Mouse (Mus musculus): ENCODE measurements around the gene Aldh1b1.

Aldh1b1 gene

GRCm38 (mm10) chr4:45798964-45799363, at the start of gene Aldh1b1:
Aldh1b1 (plus strand) TSS chr4:45799022.
- peak; percentile 36 for DNase-seq (ENCODE audit: low spot score)

- no peak for DNase-seq (ENCODE audit: low spot score)
These were observed 49.4 kb upstream of the Aldh1b1 start for GRCm38 (mm10) chr4:45749449-45749848.

- no peak for DNase-seq (ENCODE audit: low spot score)
These were observed 48.3 kb upstream of the Aldh1b1 start for GRCm38 (mm10) chr4:45750477-45750876.

GRCm38 (mm10) chr4:45753211-45753809, 45.5 kb upstream of the Aldh1b1 start:
- no peak for DNase-seq (ENCODE audit: low spot score)

GRCm38 (mm10) chr4:45754171-45754570, 44.7 kb upstream of the Aldh1b1 start:
- no peak for DNase-seq (ENCODE audit: low spot score)

- DNase-seq (ENCODE audit: low spot score): no peak
These were observed 43.7 kb upstream of the Aldh1b1 start for GRCm38 (mm10) chr4:45755097-45755496.

GRCm38 (mm10) chr4:45755881-45756280, 42.9 kb upstream of the Aldh1b1 start:
- DNase-seq (ENCODE audit: low spot score): no peak

GRCm38 (mm10) chr4:45757941-45758340, 40.9 kb upstream of the Aldh1b1 start:
- no peak for DNase-seq (ENCODE audit: low spot score)

- DNase-seq (ENCODE audit: low spot score): no peak
These were observed 39.4 kb upstream of the Aldh1b1 start for GRCm38 (mm10) chr4:45759411-45759810.

GRCm38 (mm10) chr4:45762600-45762999, 36.2 kb upstream of the Aldh1b1 start:
- DNase-seq (ENCODE audit: low spot score): no peak

GRCm38 (mm10) chr4:45763288-45764140, 35.3 kb upstream of the Aldh1b1 start:
- no peak for DNase-seq (ENCODE audit: low spot score)

GRCm38 (mm10) chr4:45764141-45764494, 34.7 kb upstream of the Aldh1b1 start:
- no peak for DNase-seq (ENCODE audit: low spot score)

GRCm38 (mm10) chr4:45765121-45765564, 33.7 kb upstream of the Aldh1b1 start:
- no peak for DNase-seq (ENCODE audit: low spot score)

- DNase-seq (ENCODE audit: low spot score): no peak
These were observed 33.1 kb upstream of the Aldh1b1 start for GRCm38 (mm10) chr4:45765565-45766201.

- no peak for DNase-seq (ENCODE audit: low spot score)
These were observed 32.0 kb upstream of the Aldh1b1 start for GRCm38 (mm10) chr4:45766774-45767173.

- DNase-seq (ENCODE audit: low spot score): no peak
These were observed 30.8 kb upstream of the Aldh1b1 start for GRCm38 (mm10) chr4:45767891-45768558.

- no peak for DNase-seq (ENCODE audit: low spot score)
These were observed 29.7 kb upstream of the Aldh1b1 start for GRCm38 (mm10) chr4:45769141-45769540.

- no peak for DNase-seq (ENCODE audit: low spot score)
These were observed 28.8 kb upstream of the Aldh1b1 start for GRCm38 (mm10) chr4:45769791-45770637.

- DNase-seq (ENCODE audit: low spot score): no peak
These were observed 28.2 kb upstream of the Aldh1b1 start for GRCm38 (mm10) chr4:45770638-45771033.

- DNase-seq (ENCODE audit: low spot score): no peak
These were observed 27.6 kb upstream of the Aldh1b1 start for GRCm38 (mm10) chr4:45771173-45771572.

GRCm38 (mm10) chr4:45771619-45772018, 27.2 kb upstream of the Aldh1b1 start:
- no peak for DNase-seq (ENCODE audit: low spot score)

- DNase-seq (ENCODE audit: low spot score): no peak
These were observed 15.2 kb upstream of the Aldh1b1 start for GRCm38 (mm10) chr4:45783671-45784070.
